Mouse (Mus musculus) MEL (cell line): ENCODE data around the gene Gm4744. TPM values are rescaled to one million over a fixed set of nuclear protein-coding genes. Genes with fewer than 3 reads are reported as not detected.
"Not testable (repeated sequence)": the region's sequence is repeated elsewhere in the genome, so short reads cannot be mapped to it uniquely, and the experiment has no call there.

ENCODE experiments used
- DNase-seq: peaks from one replicate; pipeline ENCODE4 v3.0.0; 2011; ENCODE audit warnings: low read depth, low spot score
- H3K27ac ChIP-seq: 2 replicates; pipeline ENCODE4 v1.5.1; 2012; ENCODE audit warnings: low read depth, mild to moderate bottlenecking, control low read depth, low read length, moderate library complexity; ENCODE audit not compliant: control insufficient read depth
- H3K27me3 ChIP-seq, 2 experiments: fragments of 150-350 bp in 1 of 2; sonication (generic) in 1 of 2; 2 replicates each; pipeline ENCODE4 v1.6.1; 2012; ENCODE audit warnings: low read length in 2 of 2, mild to moderate bottlenecking in 2 of 2, improper control_type of control experiment in 1 of 2, moderate library complexity in 1 of 2; ENCODE audit not compliant: insufficient read depth in 2 of 2, control insufficient read depth in 1 of 2
- H3K36me3 ChIP-seq, 2 experiments: 2 replicates each; pipeline ENCODE4 v1.6.1; 2012 to 2014; ENCODE audit warnings: low read length in 2 of 2, improper control_type of control experiment in 1 of 2, inconsistent platforms in 1 of 2, mild to moderate bottlenecking in 1 of 2; ENCODE audit not compliant: insufficient read depth in 2 of 2, control insufficient read depth in 1 of 2
- H3K4me1 ChIP-seq, 2 experiments: fragments of 150-350 bp in 1 of 2; sonication (generic) in 1 of 2; 2 replicates each; pipeline ENCODE4 v1.6.1; 2012; ENCODE audit warnings: low read length in 2 of 2, improper control_type of control experiment in 1 of 2, mild to moderate bottlenecking in 1 of 2; ENCODE audit not compliant: insufficient read depth in 2 of 2, control insufficient read depth in 1 of 2
- H3K4me3 ChIP-seq, 2 experiments: fragments of 150-350 bp in 1 of 2; sonication (generic) in 1 of 2; 2 replicates each; pipeline ENCODE4 v1.5.1; 2012; ENCODE audit warnings: low read depth in 2 of 2, low read length in 2 of 2, mild to moderate bottlenecking in 2 of 2, moderate library complexity in 2 of 2, control low read depth in 1 of 2, improper control_type of control experiment in 1 of 2; ENCODE audit not compliant: control insufficient read depth in 1 of 2, insufficient read depth in 1 of 2
- H3K79me2 ChIP-seq: 2 replicates; pipeline ENCODE4 v1.6.1; 2012; ENCODE audit warnings: mild to moderate bottlenecking, low read length, moderate library complexity; ENCODE audit not compliant: control insufficient read depth, poor library complexity, insufficient read depth
- H3K9ac ChIP-seq: 2 replicates; pipeline ENCODE4 v1.6.1; 2012; ENCODE audit warnings: low read depth, mild to moderate bottlenecking, control low read depth, low read length, moderate library complexity; ENCODE audit not compliant: control insufficient read depth, poor library complexity, severe bottlenecking
- H3K9me3 ChIP-seq: fragments of 150-350 bp; sonication (generic); replicated peaks from 2 replicates; pipeline ENCODE4 v1.6.1; 2012; ENCODE audit warnings: mild to moderate bottlenecking, low read length, improper control_type of control experiment, moderate library complexity; ENCODE audit not compliant: insufficient read depth
- CHD2 ChIP-seq: IDR thresholded peaks from 2 replicates; pipeline ENCODE4 v1.6.1; 2011; ENCODE audit warnings: low read length, improper control_type of control experiment
- ELF1 ChIP-seq: IDR thresholded peaks from 2 replicates; pipeline ENCODE4 v1.6.1; 2014; ENCODE audit warnings: low read depth, mild to moderate bottlenecking, inconsistent platforms, low read length, improper control_type of control experiment, moderate library complexity
- GATA1 ChIP-seq: IDR thresholded peaks from 2 replicates; pipeline ENCODE4 v1.6.1; 2011; ENCODE audit warnings: low read depth, low read length, improper control_type of control experiment
- KAT2A ChIP-seq: conservative IDR thresholded peaks from 2 replicates; pipeline ENCODE4 v1.6.1; 2012; ENCODE audit warnings: low read depth, low read length, improper control_type of control experiment, inconsistent platforms
- MAFK ChIP-seq: IDR thresholded peaks from 2 replicates; pipeline ENCODE4 v1.6.1; 2011; ENCODE audit warnings: low read depth, mild to moderate bottlenecking, low read length, improper control_type of control experiment, borderline replicate concordance
- MYB ChIP-seq: IDR thresholded peaks from 2 replicates; pipeline ENCODE4 v1.6.1; 2011; ENCODE audit warnings: mild to moderate bottlenecking, low read depth, low read length, improper control_type of control experiment
- POLR2AphosphoS2 ChIP-seq: IDR thresholded peaks from 2 replicates; pipeline ENCODE4 v1.6.1; 2011; ENCODE audit warnings: low read length, improper control_type of control experiment
- POLR2AphosphoS5 ChIP-seq: IDR thresholded peaks from 2 replicates; pipeline ENCODE4 v1.6.1; 2012; ENCODE audit warnings: low read depth, borderline replicate concordance, mild to moderate bottlenecking, inconsistent platforms, low read length, moderate library complexity, mixed read lengths
- RAD21 ChIP-seq: IDR thresholded peaks from 2 replicates; pipeline ENCODE4 v1.6.1; 2011; ENCODE audit warnings: mild to moderate bottlenecking, low read depth, low read length, improper control_type of control experiment
- SIN3A ChIP-seq: IDR thresholded peaks from 2 replicates; pipeline ENCODE4 v1.6.1; 2012; ENCODE audit warnings: low read length, improper control_type of control experiment, inconsistent platforms
- SMC3 ChIP-seq: IDR thresholded peaks from 2 replicates; pipeline ENCODE4 v1.6.1; 2011; ENCODE audit warnings: low read depth, low read length, improper control_type of control experiment
- ZNF384 ChIP-seq: IDR thresholded peaks from 2 replicates; pipeline ENCODE4 v1.6.1; 2012; ENCODE audit warnings: low read depth, mild to moderate bottlenecking, inconsistent platforms, low read length, improper control_type of control experiment
- polyA plus RNA-seq, 2 experiments: library from polyadenylated mRNA; stranded (reverse) in 1 of 2; unstranded in 1 of 2; fragments of >175 nt in 1 of 2; fragments of >200 nt in 1 of 2; gene quantifications; 2 replicates each; pipeline versions ENCODE4 v1.2.1 to v1.2.4; 2012; ENCODE audit warnings: low replicate concordance in 2 of 2, low read depth in 1 of 2; ENCODE audit not compliant: insufficient read length in 2 of 2, insufficient read depth in 1 of 2, missing spikeins in 1 of 2
- total RNA-seq: library from RNA; depleted of rRNA; stranded (reverse); fragments of 300-350 nt; gene quantifications from 2 replicates; pipeline ENCODE4 v1.2.3, GENCODE M21; 2012; rRNA removed

The Gm4744 gene
- total RNA-seq (not detected in 2 replicates), polyA plus RNA-seq (not detected)

DNA sequence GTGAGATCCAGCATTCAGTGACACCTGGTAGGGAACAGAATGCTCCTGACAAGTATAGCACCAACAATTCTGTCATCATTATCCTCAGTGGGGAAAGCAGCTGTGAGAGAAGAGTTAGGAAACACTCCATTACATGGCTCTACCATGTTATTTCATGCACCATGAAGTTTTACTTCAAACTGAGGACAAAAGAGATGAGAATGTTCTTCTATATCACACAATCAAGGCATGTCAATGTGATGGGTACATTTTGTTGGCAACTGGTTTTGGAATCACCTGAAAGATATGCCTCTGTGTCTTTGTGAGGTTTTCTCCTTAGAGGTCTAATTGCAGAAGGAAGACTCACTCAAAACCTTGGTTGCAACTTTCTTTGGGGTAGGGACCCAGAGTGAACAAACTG is at the start of gene Gm4744:
Gene Gm4744 (minus strand): TSS at position 101 of the 400 bp plus-strand sequence.
- Histone ChIP-seq H3K9me3 (no peaks in the 10 kb centered on the region), H3K9ac (no peak within 1 kb of the TSS), H3K79me2 (no peaks in the 10 kb centered on the region), H3K4me3 (no peak within 1 kb of the TSS), H3K4me1 (no peaks in the 10 kb centered on the region), H3K36me3 (no peaks in the 10 kb centered on the region), H3K27me3 (no peaks in the 10 kb centered on the region), H3K27ac (no peak within 1 kb of the TSS)
- no peak for DNase-seq
- TF ChIP-seq POLR2AphosphoS5 (no peak), MYB (no peak), GATA1 (no peak), CHD2 (no peak), POLR2AphosphoS2 (no peak), KAT2A (no peak), MAFK (no peak), RAD21 (no peak), ELF1 (no peak), ZNF384 (no peak), SIN3A (no peak), SMC3 (no peak)

DNA sequence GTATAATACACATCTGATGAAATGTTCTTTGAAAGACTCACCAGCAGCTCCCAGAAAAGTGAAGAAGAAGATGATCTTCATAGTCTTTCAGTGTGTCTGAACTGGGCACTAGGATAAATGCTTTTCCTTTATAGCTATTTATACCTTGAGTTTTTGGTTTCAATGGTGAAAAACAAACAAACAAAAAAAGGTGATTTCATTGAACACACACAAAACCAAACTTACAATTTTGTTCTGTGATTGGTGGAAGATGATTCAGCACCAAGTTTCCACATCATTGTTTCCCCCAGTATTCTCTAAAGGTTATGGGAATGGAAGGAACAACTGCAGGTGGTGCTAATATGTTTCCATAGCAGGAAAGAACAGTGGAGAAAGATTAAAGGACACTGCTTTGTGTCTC is 47.7 kb upstream of the Gm4744 start, which contains the start of gene Gm2663:
Gene Gm2663 (minus strand): TSS at position 101 of the 400 bp plus-strand sequence.
- not testable (repeated sequence) for H3K36me3 ChIP-seq, DNase-seq, H3K4me1 ChIP-seq, H3K27me3 ChIP-seq, H3K79me2 ChIP-seq, H3K27ac ChIP-seq, H3K9me3 ChIP-seq, H3K9ac ChIP-seq, H3K4me3 ChIP-seq

DNA sequence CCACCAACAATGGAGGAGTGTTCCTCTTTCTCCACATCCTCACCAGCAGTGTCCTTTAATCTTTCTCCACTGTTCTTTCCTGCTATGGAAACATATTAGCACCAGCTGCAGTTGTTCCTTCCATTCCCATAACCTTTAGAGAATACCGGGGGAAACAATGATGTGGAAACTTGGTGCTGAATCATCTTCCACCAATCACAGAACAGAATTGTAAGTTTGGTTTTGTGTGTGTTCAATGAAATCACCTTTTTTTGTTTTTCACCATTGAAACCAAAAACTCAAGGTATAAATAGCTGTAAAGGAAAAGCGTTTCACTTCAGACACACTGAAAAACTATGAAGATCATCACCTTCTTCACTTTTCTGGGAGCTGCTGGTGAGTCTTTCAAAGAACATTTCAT is 12.8 kb upstream of the Gm4744 start, which contains the start of gene 1810009J06Rik:
Gene 1810009J06Rik (plus strand): TSS at position 301 of the 400 bp plus-strand sequence.
- not testable (repeated sequence) for H3K4me1 ChIP-seq, H3K9ac ChIP-seq, H3K27ac ChIP-seq, DNase-seq, H3K27me3 ChIP-seq, H3K36me3 ChIP-seq, H3K9me3 ChIP-seq, H3K4me3 ChIP-seq, H3K79me2 ChIP-seq
